ENCODE assay signal across 13 mouse cellular contexts in genomic region chr1:38720287-38720686, GRCm38 (mm10). TPM values are rescaled to one million over a fixed set of nuclear protein-coding genes. Genes with fewer than 3 reads are reported as not detected.
A peak's percentile ranks its signal among the peaks of the same experiment; 100 is the strongest.
DNase-seq lines count a peak whose midpoint lies in the region; ATAC-seq and TF ChIP-seq lines count a peak whose summit lies in the region.
"Had no signal": no experiment of that assay in that cellular context is flagged by ENCODE, and none has a peak within 500 bp of the region (broad histone marks: within the 10 kb centered on the region; RNA-seq: fewer than 3 reads in every experiment).

No protein-coding gene starts in this region.

- no peak overlapping the region for H3K4me2 ChIP-seq in hindbrain, postnatal 0 days (ENCODE audit: low read depth, low read length)
- no peak overlapping the region for H3K4me2 ChIP-seq in hindbrain, embryonic 12.5 days (replicated peaks)
- no peak overlapping the region for H3K4me2 ChIP-seq in hindbrain, embryonic 13.5 days
- H3K4me2 ChIP-seq: heart, embryonic 15.5 days; lung, embryonic 15.5 days; neural tube, embryonic 12.5 days had no signal

- peak; percentile 39 for TF ChIP-seq CTCF in hindbrain, postnatal 0 days (IDR thresholded peaks at IDR 0.05; ENCODE audit: low read depth)

- no peaks in the 10 kb centered on the region; the same call in 1 of the 2 replicates for H3K9me3 ChIP-seq in hindbrain, postnatal 0 days (ENCODE audit: low read length)
- peaks cover 5% of the 10 kb centered on the region; the same call in 1 of the 2 replicates for H3K9me3 ChIP-seq in hindbrain, embryonic 12.5 days (replicated peaks)
- H3K9me3 ChIP-seq in hindbrain, embryonic 13.5 days: peaks cover 3% of the 10 kb centered on the region; the same call in 1 of the 2 replicates
- H3K9me3 ChIP-seq: heart, embryonic 15.5 days; lung, embryonic 15.5 days; neural tube, embryonic 12.5 days had no signal

- no peak overlapping the region for H3K27ac ChIP-seq in hindbrain, postnatal 0 days
- no peak overlapping the region for H3K27ac ChIP-seq in hindbrain, embryonic 12.5 days
- no peak overlapping the region for H3K27ac ChIP-seq in hindbrain, embryonic 13.5 days
- H3K27ac ChIP-seq: heart, embryonic 15.5 days; lung, embryonic 15.5 days; neural tube, embryonic 12.5 days had no signal

- no peak overlapping the region for H3K4me3 ChIP-seq in hindbrain, postnatal 0 days (ENCODE audit: low read length)
- no peak overlapping the region for H3K4me3 ChIP-seq in hindbrain, embryonic 12.5 days
- no peak overlapping the region for H3K4me3 ChIP-seq in hindbrain, embryonic 13.5 days
- H3K4me3 ChIP-seq: heart, embryonic 15.5 days; lung, embryonic 15.5 days; neural tube, embryonic 12.5 days had no signal

- DNase-seq in hindbrain, postnatal 0 days (ENCODE audit: low spot score): no peak
- peak; percentile 63 for DNase-seq in B cell, adult 2 months
- DNase-seq in ES-CJ7 (ENCODE audit: low read depth, low spot score): peak; percentile 11
- no peak for DNase-seq in right cerebral cortex, adult 18-20 months
- no peak for DNase-seq in kidney, postnatal 25 days
- DNase-seq: layer of hippocampus, adult 9-11 months had no signal

- H3K4me1 ChIP-seq in hindbrain, postnatal 0 days (ENCODE audit: insufficient read depth, low read length): no peaks in the 10 kb centered on the region
- H3K4me1 ChIP-seq in hindbrain, embryonic 12.5 days: no peaks in the 10 kb centered on the region
- no peaks in the 10 kb centered on the region for H3K4me1 ChIP-seq in hindbrain, embryonic 13.5 days (replicated peaks)
- H3K4me1 ChIP-seq: heart, embryonic 15.5 days; lung, embryonic 15.5 days; neural tube, embryonic 12.5 days had no signal

- no peaks in the 10 kb centered on the region for H3K36me3 ChIP-seq in hindbrain, postnatal 0 days (ENCODE audit: insufficient read depth, low read length)
- no peaks in the 10 kb centered on the region for H3K36me3 ChIP-seq in hindbrain, embryonic 12.5 days
- H3K36me3 ChIP-seq in hindbrain, embryonic 13.5 days: no peaks in the 10 kb centered on the region
- H3K36me3 ChIP-seq: heart, embryonic 15.5 days; lung, embryonic 15.5 days; neural tube, embryonic 12.5 days had no signal

- WGBS in hindbrain, postnatal 0 days: 48% methylated on average over 9 of the region's 9 CpGs
- WGBS in hindbrain, embryonic 12.5 days: 48% methylated on average over 9 of the region's 9 CpGs
- WGBS in hindbrain, embryonic 13.5 days: 45% methylated on average over 9 of the region's 9 CpGs

- no peak for ATAC-seq in hindbrain, postnatal 0 days
- ATAC-seq in hindbrain, embryonic 12.5 days (ENCODE audit: low FRiP score): no peak
- ATAC-seq in granulocyte monocyte progenitor cell, adult 5-6 weeks (replicated peaks; ENCODE audit: poor library complexity, severe bottlenecking): peak; percentile 44
- ATAC-seq in hindbrain, embryonic 13.5 days (ENCODE audit: low FRiP score): no peak
- ATAC-seq: forebrain, embryonic 16.5 days had no signal

- no peaks in the 10 kb centered on the region for H3K27me3 ChIP-seq in hindbrain, postnatal 0 days (ENCODE audit: insufficient read depth, low read length)
- H3K27me3 ChIP-seq in hindbrain, embryonic 12.5 days: no peaks in the 10 kb centered on the region
- H3K27me3 ChIP-seq in hindbrain, embryonic 13.5 days: no peaks in the 10 kb centered on the region
- H3K27me3 ChIP-seq: heart, embryonic 15.5 days; lung, embryonic 15.5 days; neural tube, embryonic 12.5 days had no signal

- H3K9ac ChIP-seq in hindbrain, postnatal 0 days (replicated peaks; ENCODE audit: low read length): no peak overlapping the region
- no peak overlapping the region for H3K9ac ChIP-seq in hindbrain, embryonic 12.5 days
- H3K9ac ChIP-seq in hindbrain, embryonic 13.5 days: no peak overlapping the region
- H3K9ac ChIP-seq: heart, embryonic 15.5 days; lung, embryonic 15.5 days; neural tube, embryonic 12.5 days had no signal

RNA-seq across cellular contexts. Expression of gene Aff3, which starts 55.5 kb away (rescaled TPM):
- total RNA-seq in hindbrain, postnatal 0 days (2014; rRNA removed): 55.6 and 89.0 TPM in 2 replicates
- 22.0 and 23.1 TPM in 2 replicates for polyA plus RNA-seq in hindbrain, postnatal 0 days (2015; fragmentation: Nextera tagmentation; extraction: Ambion mirVana)
- polyA plus RNA-seq in hindbrain, embryonic 12.5 days (2016; fragmentation: Nextera tagmentation; extraction: Ambion mirVana): 45.1 and 45.2 TPM in 2 replicates
- total RNA-seq in granulocyte monocyte progenitor cell, adult 5-6 weeks (2014; fragmentation: Nextera tagmentation): 31.5 and 36.5 TPM in 2 replicates
- 11.3 and 19.1 TPM in 2 replicates for total RNA-seq in granulocyte monocyte progenitor cell, adult 5-6 weeks (2017)
- 15.1 and 19.0 TPM in 2 replicates for polyA plus RNA-seq in hindbrain, embryonic 13.5 days (2015; fragmentation: Nextera tagmentation; extraction: Ambion mirVana)

Comparison
In these comparisons a context has a peak if more than half of its experiments do, and no peak if none do; other contexts are left out.
1. DNase-seq: peak in B cell, adult 2 months (2 of 2) and ES-CJ7 (single experiment); none in hindbrain, postnatal 0 days (single experiment), right cerebral cortex, adult 18-20 months (single experiment) and kidney, postnatal 25 days (0 of 2).